Mouse (Mus musculus) mouse embryonic stem cell (cell line): ENCODE results near the gene Cldn17.

ENCODE experiments used
- in situ Hi-C, 2 experiments: fragments of 300-500 bp; cut with MboI; formaldehyde crosslinking; loops; 1 replicate in 1 of 2; 3 replicates in 1 of 2; pipeline ENCODE4 v1.14.3; 2019 to 2020; ENCODE audit warnings: low sequenced_read_pairs in 2 of 2, low pct_unique_long_range_greater_than_20kb in 1 of 2, mixed read lengths in 1 of 2; ENCODE audit not compliant: unreplicated experiment in 1 of 2

Gene Cldn17

DNA sequence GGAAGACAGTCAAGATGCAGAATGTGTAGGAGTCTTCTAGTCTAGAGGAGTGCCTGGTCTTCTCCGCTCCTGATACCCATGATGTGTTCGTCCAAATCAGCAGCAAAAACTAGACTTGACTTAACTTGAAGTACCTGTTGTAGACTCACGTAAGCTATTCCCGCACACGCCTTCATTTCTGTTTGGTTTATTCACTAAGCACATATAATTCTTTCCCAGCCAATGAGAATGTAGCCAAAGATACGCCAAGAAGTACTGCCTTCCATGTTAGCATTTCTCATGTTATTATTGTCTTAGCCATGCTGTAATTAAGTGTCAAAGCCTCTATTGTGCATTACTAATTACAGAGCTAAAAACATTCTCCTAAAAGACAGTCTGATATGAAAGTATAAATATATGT is at the start of gene Cldn17:
TSS of gene Cldn17 (minus strand) at position 101 of the 400 bp plus-strand sequence.
- in situ Hi-C loops = no loop called here

GRCm38 (mm10) chr16:88542488-88542887 is 35.7 kb upstream of the Cldn17 start:
- in situ Hi-C loops = no loop called here

DNA sequence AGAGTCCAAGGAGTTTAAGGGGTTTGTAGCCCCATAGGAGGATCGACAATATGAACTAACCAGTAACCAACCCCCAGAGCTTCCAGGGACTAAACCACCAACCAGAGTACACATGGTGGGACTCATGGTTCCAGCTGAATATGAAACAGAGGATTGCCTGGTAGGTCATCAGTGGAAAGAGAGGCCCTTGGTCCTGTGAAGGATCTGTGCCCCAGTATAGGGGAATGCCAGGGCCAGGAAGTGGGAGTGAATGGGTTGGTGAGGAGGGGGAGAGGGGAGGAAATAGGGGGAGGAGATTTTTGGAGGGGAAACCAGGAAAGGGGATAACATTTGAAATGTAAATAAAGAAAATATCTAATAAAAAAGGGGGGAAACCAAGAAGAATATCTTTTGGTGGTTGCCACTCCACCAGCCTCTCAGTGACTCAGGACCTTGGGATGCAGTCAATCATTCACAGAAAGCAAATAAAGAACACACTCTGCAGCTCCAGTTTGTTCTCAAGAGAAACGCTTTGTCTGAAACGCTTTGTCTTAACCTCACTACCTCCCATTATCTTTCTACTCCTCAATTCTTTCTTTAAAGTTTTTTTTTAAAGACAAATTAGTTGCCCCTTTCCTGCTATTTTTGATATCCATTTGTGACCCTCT is 33.2 kb upstream of the Cldn17 start:
- in situ Hi-C loops = no loop called here

- in situ Hi-C loops = no loop called here
Observed at GRCm38 (mm10) chr16:88511348-88511747, 4.6 kb upstream of the Cldn17 start.

GRCm38 (mm10) chr16:88508150-88508549 is 1.4 kb upstream of the Cldn17 start:
- in situ Hi-C loops = no loop called here

DNA sequence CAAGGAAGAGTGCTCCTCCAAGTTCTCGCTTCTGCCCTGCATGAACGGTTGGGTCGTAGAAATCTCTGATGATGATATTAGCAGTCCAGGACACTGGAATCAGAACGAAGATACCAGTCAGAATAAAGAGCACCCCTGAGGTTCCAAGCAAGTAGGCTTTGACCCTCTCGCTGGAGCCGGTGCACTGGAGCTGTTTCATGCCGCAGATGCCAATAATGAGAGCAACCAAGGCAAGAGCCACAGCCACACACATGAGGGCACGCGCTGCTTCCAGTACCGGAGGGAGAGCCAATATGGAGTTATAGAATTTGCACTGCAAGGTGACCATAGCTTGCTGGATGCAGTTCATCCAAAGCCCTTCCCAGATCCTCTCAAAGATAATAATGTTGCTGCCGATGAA is 440 bp downstream of the Cldn17 start:
- in situ Hi-C loops = no loop called here

DNA sequence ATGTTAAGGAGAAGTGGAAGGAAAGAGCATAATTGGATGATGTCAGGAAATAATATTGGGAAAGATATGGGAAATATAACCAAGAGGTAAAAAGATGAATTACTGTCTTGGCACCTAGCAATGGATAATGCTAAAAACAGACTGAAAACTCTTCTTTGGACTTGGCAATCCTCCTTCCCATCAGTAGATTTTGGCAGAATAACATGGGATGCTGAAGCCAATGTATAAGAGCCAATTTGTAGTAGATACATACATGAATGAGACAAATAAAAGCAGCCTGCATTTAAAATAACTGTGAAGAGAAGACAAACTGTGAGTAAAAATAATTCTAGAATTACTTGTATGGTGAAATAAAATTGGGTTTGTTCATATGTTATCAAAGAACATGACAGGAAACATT is 18.7 kb downstream of the Cldn17 start:
- in situ Hi-C loops = no loop called here

DNA sequence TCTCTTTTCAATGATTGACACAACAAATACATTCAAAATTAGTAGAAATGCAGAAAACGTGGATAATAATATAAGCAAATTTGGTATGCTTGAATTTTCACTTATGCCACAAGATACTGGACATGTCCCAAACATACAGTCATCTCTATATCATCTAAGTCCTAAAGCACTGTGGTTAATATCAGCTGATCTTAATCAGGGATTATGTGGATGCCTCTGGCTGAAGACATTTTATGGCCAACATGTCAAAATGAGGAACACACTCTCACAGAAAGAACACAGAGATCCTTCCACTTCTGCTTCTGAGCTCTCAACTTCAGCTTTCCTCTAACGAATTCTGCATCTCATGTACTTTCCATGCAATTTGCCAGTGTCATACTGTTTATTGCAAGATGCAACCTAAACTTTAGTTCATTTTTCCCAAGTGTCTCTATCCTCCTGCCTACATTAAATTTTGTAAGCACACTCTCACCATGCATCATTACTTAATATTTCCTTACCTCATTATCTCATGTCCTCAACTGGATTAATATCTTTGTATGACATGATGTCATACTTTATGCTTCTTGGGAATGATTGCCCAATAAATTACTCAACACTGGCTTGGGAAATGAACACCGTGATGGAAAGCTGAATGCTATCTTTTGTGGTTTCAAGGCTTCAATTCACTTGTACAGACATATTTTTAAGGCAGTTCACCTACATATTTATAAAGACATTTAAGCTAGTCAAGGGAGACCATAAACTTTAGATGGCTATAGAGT is 26.6 kb downstream of the Cldn17 start:
- in situ Hi-C loops = no loop called here

GRCm38 (mm10) chr16:88463235-88463634 is 43.5 kb downstream of the Cldn17 start:
- in situ Hi-C loops = no loop called here
